Mouse (Mus musculus) bone marrow macrophage, adult 2 months (primary cell): Measurements from ENCODE around the gene Ncf1. TPM values are rescaled to one million over a fixed set of nuclear protein-coding genes. Genes with fewer than 3 reads are reported as not detected.
A peak's percentile ranks its signal among the peaks of the same experiment; 100 is the strongest.

Experiments
- H3K27ac ChIP-seq: 2 replicates; pipeline ENCODE4 v1.5.1; 2012; ENCODE audit warnings: low read depth, low read length; ENCODE audit not compliant: insufficient read depth
- H3K4me1 ChIP-seq: 2 replicates; pipeline ENCODE4 v1.6.1; 2012; ENCODE audit warnings: low read length; ENCODE audit not compliant: control insufficient read depth, insufficient read depth
- H3K4me3 ChIP-seq: 2 replicates; pipeline ENCODE4 v1.5.1; 2012; ENCODE audit warnings: mild to moderate bottlenecking, low read length, moderate library complexity; ENCODE audit not compliant: insufficient read depth
- CTCF ChIP-seq: IDR thresholded peaks from 2 replicates; pipeline ENCODE4 v1.5.1; 2012; ENCODE audit warnings: low read depth, mild to moderate bottlenecking, low read length, moderate library complexity
- POLR2A ChIP-seq: IDR thresholded peaks from 2 replicates; pipeline ENCODE4 v1.6.1; 2012; ENCODE audit warnings: mild to moderate bottlenecking, low read depth, low read length, borderline replicate concordance
- polyA plus RNA-seq: library from polyadenylated mRNA; stranded (reverse); fragments of >200 nt; gene quantifications from 2 replicates; pipeline ENCODE4 v1.2.4, GENCODE M21; 2012; ENCODE audit not compliant: missing spikeins, insufficient read depth, insufficient read length

Gene Ncf1
- polyA plus RNA-seq, 1 experiment = 392 TPM

GRCm38 (mm10) chr5:134217900-134218299 lies 11.5 kb downstream of the Ncf1 start:
- Histone ChIP-seq H3K27ac (no peak overlapping the region), H3K4me1 (peaks cover 18% of the 10 kb centered on the region)

GRCm38 (mm10) chr5:134214021-134214806 lies 15.2 kb downstream of the Ncf1 start:
- Histone ChIP-seq H3K27ac (peak overlapping the region; percentile 76), H3K4me3 (no peak overlapping the region), H3K4me1 (peaks cover 18% of the 10 kb centered on the region)
- no peak for TF ChIP-seq POLR2A
- TF ChIP-seq CTCF = no peak

More at GRCm38 (mm10) chr5:134217900-134218299, 11.5 kb downstream of the Ncf1 start:
- no peak overlapping the region for H3K4me3 ChIP-seq
- no peak for TF ChIP-seq POLR2A
- TF ChIP-seq CTCF = no peak

DNA sequence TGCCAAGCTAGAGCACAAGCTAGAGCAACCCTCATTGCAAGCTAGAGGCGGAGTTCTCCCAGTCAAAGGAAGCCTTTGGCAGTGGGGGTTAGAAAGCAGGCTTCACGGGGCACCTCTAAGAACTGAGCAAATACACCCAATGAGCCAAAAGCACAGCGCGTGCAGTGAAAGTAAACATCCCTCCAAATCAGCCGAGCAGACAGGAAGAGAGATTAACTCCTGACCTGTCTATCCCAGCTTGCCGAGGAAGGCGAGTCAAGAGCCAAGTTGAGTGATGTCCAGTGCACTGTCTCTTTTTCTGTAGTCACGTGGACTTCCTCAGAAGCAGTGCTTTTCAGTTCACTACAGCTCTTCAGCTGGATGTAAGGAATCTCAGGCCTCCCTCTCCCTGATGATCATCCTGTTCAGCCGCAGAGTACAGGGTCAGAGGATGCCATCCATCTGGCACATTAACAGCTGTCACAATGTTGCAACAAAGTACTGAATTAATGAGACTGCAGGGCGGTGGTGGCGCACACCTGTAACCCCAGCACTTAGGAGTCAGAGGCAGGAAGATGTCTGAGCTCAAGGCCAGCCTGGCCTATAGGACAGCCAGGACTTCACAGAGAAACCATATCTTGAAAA lies 19.4 kb downstream of the Ncf1 start:
- TF ChIP-seq POLR2A (no peak), CTCF (no peak)
- Histone ChIP-seq H3K4me1 (peaks cover 14% of the 10 kb centered on the region), H3K4me3 (no peak overlapping the region), H3K27ac (no peak overlapping the region)

GRCm38 (mm10) chr5:134206721-134207120 lies 22.7 kb downstream of the Ncf1 start:
- H3K4me3 ChIP-seq = no peak overlapping the region
- TF ChIP-seq CTCF (no peak), POLR2A (no peak)
- no peaks in the 10 kb centered on the region for H3K4me1 ChIP-seq
- H3K27ac ChIP-seq = no peak overlapping the region

DNA sequence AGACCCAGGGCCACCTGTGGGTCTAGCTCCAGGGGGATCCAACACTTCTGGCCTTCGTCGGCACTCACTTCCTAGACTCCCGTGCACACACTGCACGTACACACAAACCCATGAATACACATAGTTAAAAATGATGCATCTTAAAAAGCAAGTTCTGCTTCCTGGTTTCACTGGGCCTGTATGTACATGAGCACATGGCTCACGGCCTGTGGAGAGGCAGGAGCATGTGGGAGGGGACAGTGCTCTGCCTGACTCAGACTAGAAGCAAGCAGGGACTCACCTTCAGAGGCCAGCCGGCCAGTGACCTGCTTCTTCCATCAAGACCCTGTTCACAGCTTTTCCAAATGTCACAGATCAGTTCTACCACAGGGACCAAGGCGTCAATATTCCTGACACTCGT lies 35.8 kb downstream of the Ncf1 start:
- TF ChIP-seq CTCF (no peak), POLR2A (no peak)
- H3K27ac ChIP-seq = no peak overlapping the region
- peaks cover 7% of the 10 kb centered on the region for H3K4me1 ChIP-seq
- H3K4me3 ChIP-seq = no peak overlapping the region

GRCm38 (mm10) chr5:134188571-134188970 lies 40.9 kb downstream of the Ncf1 start:
- Histone ChIP-seq H3K4me1 (peaks cover 6% of the 10 kb centered on the region), H3K4me3 (no peak overlapping the region), H3K27ac (no peak overlapping the region)
- TF ChIP-seq POLR2A (no peak), CTCF (no peak)

- Histone ChIP-seq H3K4me3 (no peak overlapping the region), H3K4me1 (peaks cover 10% of the 10 kb centered on the region), H3K27ac (no peak overlapping the region)
- peak; percentile 98 for TF ChIP-seq CTCF
- TF ChIP-seq POLR2A = no peak
Observed at GRCm38 (mm10) chr5:134186961-134187731, 42.3 kb downstream of the Ncf1 start.

DNA sequence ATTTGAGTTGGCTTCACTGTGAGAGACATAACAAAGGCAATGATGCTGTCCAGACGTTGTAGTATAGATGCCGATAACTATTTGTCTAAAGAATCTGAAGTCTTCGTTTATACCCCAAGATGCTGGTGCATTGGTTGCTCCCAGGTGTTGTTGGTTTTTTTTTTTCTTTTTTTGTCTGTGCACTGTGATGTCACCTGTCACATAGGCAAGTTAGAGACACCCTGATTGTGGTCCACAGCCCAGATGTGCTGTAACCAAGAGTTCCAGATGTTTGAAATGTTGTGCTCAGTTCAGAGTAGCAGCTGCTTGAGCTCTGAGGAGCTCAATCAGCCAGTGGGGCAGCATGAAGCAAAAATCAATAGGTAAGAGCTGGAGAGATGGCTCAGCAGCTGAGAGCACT lies 43.4 kb downstream of the Ncf1 start:
- Histone ChIP-seq H3K4me3 (no peak overlapping the region), H3K4me1 (peaks cover 14% of the 10 kb centered on the region), H3K27ac (no peak overlapping the region)
- TF ChIP-seq POLR2A = no peak

GRCm38 (mm10) chr5:134183880-134184808 lies 45.3 kb downstream of the Ncf1 start, which contains the start of gene Gtf2ird2:
Gene Gtf2ird2, plus strand, starts transcription at chr5:134184019.
- no peak for TF ChIP-seq POLR2A
- no peak for TF ChIP-seq CTCF
- peak within 1 kb of the TSS; percentile 90 for H3K27ac ChIP-seq
- H3K4me3 ChIP-seq = peak within 1 kb of the TSS; percentile 78
- H3K4me1 ChIP-seq = peaks cover 14% of the 10 kb centered on the region
